Mouse (Mus musculus): ENCODE results near the gene Ms4a15.

- TF ChIP-seq EP300 (IDR thresholded peaks at IDR 0.05) (no peak), CTCF (IDR thresholded peaks at IDR 0.05) (no peak)
These were observed 19.9 kb downstream of the Ms4a15 start for GRCm38 (mm10) chr19:10973187-10973586.
